Mouse (Mus musculus): Measurements from ENCODE around the gene Ska2. TPM values are rescaled to one million over a fixed set of nuclear protein-coding genes. Genes with fewer than 3 reads are reported as not detected.

Ska2 gene
- polyA plus RNA-seq, 1 experiment from 2014 or later: 56.8 TPM

DNA sequence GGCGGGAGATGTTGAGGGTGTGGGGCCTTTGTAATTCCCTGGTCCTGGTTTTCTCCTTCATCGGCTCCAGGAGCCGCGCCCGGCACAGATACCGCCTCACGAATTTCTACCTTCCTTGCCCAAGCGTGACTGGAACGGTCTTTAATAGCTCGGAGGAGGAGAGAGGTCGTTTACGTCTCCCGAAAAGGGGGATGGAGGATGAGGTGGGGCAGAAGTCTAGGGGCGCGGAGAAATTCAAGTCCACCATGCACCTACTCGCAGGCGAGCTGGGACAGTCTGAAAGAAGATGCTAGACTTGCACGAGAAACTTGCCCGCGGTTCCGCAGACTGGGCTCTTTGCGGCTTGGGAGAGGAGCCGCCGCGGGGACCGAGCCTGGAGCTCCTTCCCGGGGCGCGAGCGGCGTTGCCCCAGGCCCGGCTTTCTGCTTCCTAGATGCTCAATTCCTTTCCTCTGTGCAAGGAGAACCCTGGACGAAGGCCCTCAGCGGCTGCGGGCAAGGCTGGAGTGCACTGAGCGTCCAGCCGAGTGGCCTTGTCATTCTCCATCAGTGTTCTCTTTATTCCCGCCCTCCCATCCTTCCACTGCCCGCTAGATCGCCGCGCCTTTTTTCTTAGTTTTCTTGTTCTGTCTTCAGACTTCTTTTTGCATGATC is 611 bp downstream of the Ska2 start:
- Histone ChIP-seq H3K4me3 (peak overlapping the region; percentile 96), H3K4me1 (peaks cover 35% of the 10 kb centered on the region), H3K4me2 (peak overlapping the region; percentile 76), H3K9ac (peak overlapping the region; percentile 98), H3K9me3 (no peaks in the 10 kb centered on the region), H3K27ac (replicated peaks) (peak overlapping the region; percentile 98), H3K27me3 (replicated peaks) (no peaks in the 10 kb centered on the region), H3K36me3 (peaks cover 45% of the 10 kb centered on the region)
- no peak for ATAC-seq (ENCODE audit: extremely low read depth, insufficient number of reproducible peaks, low FRiP score, low TSS enrichment)
- WGBS: under 1% methylated on average over 42 of the region's 42 CpGs

- 7% methylated on average over 9 of the region's 9 CpGs for WGBS
- H3K4me2 ChIP-seq: peak overlapping the region; percentile 76
- H3K36me3 ChIP-seq: peaks cover 45% of the 10 kb centered on the region
- no peaks in the 10 kb centered on the region for H3K27me3 ChIP-seq (replicated peaks)
- peak overlapping the region; percentile 98 for H3K9ac ChIP-seq
- no peak for ATAC-seq (ENCODE audit: extremely low read depth, insufficient number of reproducible peaks, low FRiP score, low TSS enrichment)
- peak overlapping the region; percentile 96 for H3K4me3 ChIP-seq
- peak overlapping the region; percentile 98 for H3K27ac ChIP-seq (replicated peaks)
- peaks cover 35% of the 10 kb centered on the region for H3K4me1 ChIP-seq
- H3K9me3 ChIP-seq: no peaks in the 10 kb centered on the region
Measured at GRCm38 (mm10) chr11:87110172-87110909, 1.3 kb downstream of the Ska2 start.

- no peak overlapping the region for H3K27ac ChIP-seq (replicated peaks)
- no peak overlapping the region for H3K9ac ChIP-seq
- no peak for ATAC-seq (ENCODE audit: extremely low read depth, insufficient number of reproducible peaks, low FRiP score, low TSS enrichment)
- no peaks in the 10 kb centered on the region for H3K9me3 ChIP-seq
- no peak overlapping the region for H3K4me3 ChIP-seq
- H3K4me1 ChIP-seq: peaks cover 6% of the 10 kb centered on the region
- peaks cover 74% of the 10 kb centered on the region for H3K36me3 ChIP-seq
- no peaks in the 10 kb centered on the region for H3K27me3 ChIP-seq (replicated peaks)
- whole genome bisulfite sequencing: 76% methylated on average over 8 of the region's 8 CpGs
- H3K4me2 ChIP-seq: no peak overlapping the region
Measured at GRCm38 (mm10) chr11:87121864-87122263, 12.8 kb downstream of the Ska2 start.

DNA sequence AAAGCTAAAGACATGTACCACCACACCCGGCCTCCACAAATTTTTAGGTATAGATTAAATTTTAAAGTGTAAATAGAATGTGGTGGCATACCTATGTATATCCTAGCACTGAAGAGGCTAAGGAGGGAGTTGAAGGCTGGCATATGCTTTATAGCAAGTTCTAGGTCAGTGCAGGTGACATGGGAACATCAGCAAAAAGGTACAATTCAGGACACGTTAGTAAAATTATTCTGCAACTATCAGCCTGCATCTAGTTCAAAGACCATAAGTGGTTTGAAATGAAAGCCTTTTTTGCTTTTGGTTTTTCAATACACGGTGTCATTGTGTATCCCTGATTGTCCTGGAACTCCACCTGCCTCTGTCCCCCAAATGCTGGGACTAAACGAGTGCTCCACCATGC is 16.5 kb downstream of the Ska2 start:
- no peak overlapping the region for H3K27ac ChIP-seq (replicated peaks)
- H3K4me2 ChIP-seq: peak overlapping the region; percentile 80

DNA sequence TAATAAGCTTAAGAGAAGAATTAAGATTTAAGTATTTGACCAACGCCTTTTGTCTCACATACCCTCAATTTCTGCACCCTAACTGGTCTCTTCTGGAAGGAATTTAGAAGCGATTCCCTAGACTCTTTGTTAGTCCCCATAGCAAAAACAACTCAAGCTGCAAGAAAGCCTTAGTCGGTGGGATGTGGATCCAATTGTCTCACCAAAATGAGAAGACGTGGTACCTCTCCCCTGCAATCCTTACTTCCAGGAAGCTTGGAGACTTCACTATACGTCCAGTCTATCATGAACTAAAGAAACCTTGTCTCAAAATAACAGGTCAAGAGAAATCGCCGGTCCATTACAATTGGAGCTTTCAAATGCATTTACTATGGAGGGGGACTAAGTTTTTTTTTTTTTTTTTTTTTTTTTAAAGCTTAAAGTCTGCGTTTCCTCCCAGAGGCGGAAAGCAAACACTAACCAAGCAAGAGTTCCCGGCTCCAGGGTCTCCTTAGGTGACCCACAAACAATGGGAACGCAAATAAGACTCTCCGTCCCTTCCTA is 17.3 kb downstream of the Ska2 start:
- WGBS: 2% methylated on average over 12 of the region's 12 CpGs
- H3K4me2 ChIP-seq: peak overlapping the region; percentile 80
- peaks cover 46% of the 10 kb centered on the region for H3K36me3 ChIP-seq
- ATAC-seq (ENCODE audit: extremely low read depth, insufficient number of reproducible peaks, low FRiP score, low TSS enrichment): no peak
- no peaks in the 10 kb centered on the region for H3K9me3 ChIP-seq
- peak overlapping the region; percentile 94 for H3K27ac ChIP-seq (replicated peaks)
- no peaks in the 10 kb centered on the region for H3K27me3 ChIP-seq (replicated peaks)
- peaks cover 19% of the 10 kb centered on the region for H3K4me1 ChIP-seq
- H3K9ac ChIP-seq: peak overlapping the region; percentile 86
- H3K4me3 ChIP-seq: peak overlapping the region; percentile 96

More for the DNA sequence above, 16.5 kb downstream of the Ska2 start:
- no peaks in the 10 kb centered on the region for H3K9me3 ChIP-seq
- H3K9ac ChIP-seq: peak overlapping the region; percentile 53; the same call in 1 of the 2 replicates
- H3K36me3 ChIP-seq: peaks cover 49% of the 10 kb centered on the region
- H3K4me1 ChIP-seq: peaks cover 19% of the 10 kb centered on the region
- H3K4me3 ChIP-seq: 0 out of 2 replicates have a peak overlapping the region, but pooled peaks have one; percentile 96
- no peak for ATAC-seq (ENCODE audit: extremely low read depth, insufficient number of reproducible peaks, low FRiP score, low TSS enrichment)
- no peaks in the 10 kb centered on the region for H3K27me3 ChIP-seq (replicated peaks)
- WGBS: 53% methylated on average over 4 of the region's 4 CpGs

DNA sequence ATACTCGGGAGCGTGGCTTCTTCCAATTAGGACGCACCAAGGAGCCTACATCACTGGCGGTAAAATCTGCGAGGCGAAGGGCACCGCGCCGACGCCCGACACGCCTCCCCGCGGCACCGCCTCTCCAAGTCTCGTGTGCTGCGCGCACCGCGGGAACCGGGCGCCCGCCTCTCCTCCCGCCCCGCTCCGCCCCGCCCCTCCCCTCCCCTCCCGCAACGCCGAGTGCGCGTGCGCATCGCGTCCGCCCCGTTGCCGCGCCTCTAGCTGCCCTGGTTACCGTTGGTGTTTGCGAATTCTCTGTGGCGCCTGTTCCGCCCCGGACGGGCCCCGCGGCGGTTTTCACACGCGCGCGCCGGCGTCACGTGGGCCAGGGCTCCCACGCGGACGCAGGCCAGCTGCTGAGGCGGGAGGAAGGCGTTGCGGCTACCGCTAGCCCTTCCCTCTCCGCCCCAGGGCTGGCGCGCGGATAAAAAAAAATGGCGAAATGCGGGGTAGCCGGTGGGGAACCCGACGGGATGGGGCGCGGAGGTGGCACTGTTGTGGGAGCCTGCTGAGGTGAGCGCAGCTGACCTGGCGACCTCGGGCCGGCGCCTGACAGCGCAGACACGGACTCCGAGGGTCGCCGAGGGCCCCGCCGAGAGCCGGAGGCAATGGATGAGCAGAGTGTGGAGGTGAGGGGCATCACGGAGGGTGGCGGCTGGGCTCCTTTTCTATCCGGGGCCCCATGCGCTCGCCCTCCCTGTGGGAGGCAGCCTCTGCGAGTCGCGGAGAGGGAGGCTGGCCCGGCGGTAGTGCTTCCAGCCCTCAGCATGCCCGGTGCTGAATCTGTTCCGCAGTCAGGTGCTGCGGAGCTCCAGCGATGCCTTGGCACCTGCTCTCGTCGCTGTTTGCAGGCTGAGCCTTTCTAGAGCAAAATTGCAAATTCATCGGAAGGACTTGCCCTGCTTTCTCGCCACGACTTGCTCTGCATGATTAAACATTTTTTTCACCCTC is 18.1 kb downstream of the Ska2 start, which contains the start of gene Trim37:
Trim37 (plus strand) TSS at position 254 of the 993 bp plus-strand sequence.
- peak within 1 kb of the TSS; percentile 80 for H3K4me2 ChIP-seq
- peaks cover 40% of the 10 kb centered on the region for H3K36me3 ChIP-seq
- peak within 1 kb of the TSS; percentile 86 for H3K9ac ChIP-seq
- peak; percentile 94 for ATAC-seq (ENCODE audit: extremely low read depth, insufficient number of reproducible peaks, low FRiP score, low TSS enrichment)
- no peaks in the 10 kb centered on the region for H3K27me3 ChIP-seq (replicated peaks)
- peak within 1 kb of the TSS; percentile 94 for H3K27ac ChIP-seq (replicated peaks)
- under 1% methylated on average over 92 of the region's 105 CpGs for WGBS
- H3K9me3 ChIP-seq: no peaks in the 10 kb centered on the region
- peaks cover 19% of the 10 kb centered on the region for H3K4me1 ChIP-seq
- peak within 1 kb of the TSS; percentile 96 for H3K4me3 ChIP-seq

- Histone ChIP-seq H3K27ac (replicated peaks) (no peak overlapping the region), H3K4me2 (no peak overlapping the region), H3K9me3 (no peaks in the 10 kb centered on the region), H3K4me3 (no peak overlapping the region), H3K9ac (no peak overlapping the region), H3K27me3 (replicated peaks) (no peaks in the 10 kb centered on the region), H3K36me3 (peaks cover 33% of the 10 kb centered on the region), H3K4me1 (no peaks in the 10 kb centered on the region)
- ATAC-seq (ENCODE audit: extremely low read depth, insufficient number of reproducible peaks, low FRiP score, low TSS enrichment): no peak
- 92% methylated on average over 4 of the region's 4 CpGs for WGBS
Measured at GRCm38 (mm10) chr11:87136233-87136632, 27.2 kb downstream of the Ska2 start.

- ATAC-seq (ENCODE audit: extremely low read depth, insufficient number of reproducible peaks, low FRiP score, low TSS enrichment): no peak
- H3K36me3 ChIP-seq: peaks cover 28% of the 10 kb centered on the region
- WGBS: 79% methylated on average over 2 of the region's 2 CpGs
Measured at GRCm38 (mm10) chr11:87158012-87158411, 49.0 kb downstream of the Ska2 start.

GRCm38 (mm10) chr11:87162687-87163086 is 53.7 kb downstream of the Ska2 start:
- no peak for ATAC-seq (ENCODE audit: extremely low read depth, insufficient number of reproducible peaks, low FRiP score, low TSS enrichment)
- Histone ChIP-seq H3K36me3 (peaks cover 52% of the 10 kb centered on the region), H3K4me1 (no peaks in the 10 kb centered on the region), H3K27ac (replicated peaks) (no peak overlapping the region), H3K9ac (no peak overlapping the region), H3K9me3 (no peaks in the 10 kb centered on the region), H3K4me3 (no peak overlapping the region), H3K4me2 (no peak overlapping the region), H3K27me3 (replicated peaks) (no peaks in the 10 kb centered on the region)
- WGBS: 89% methylated on average over 4 of the region's 4 CpGs

More at GRCm38 (mm10) chr11:87158012-87158411, 49.0 kb downstream of the Ska2 start:
- Histone ChIP-seq H3K9me3 (no peaks in the 10 kb centered on the region), H3K27me3 (replicated peaks) (no peaks in the 10 kb centered on the region), H3K9ac (no peak overlapping the region), H3K27ac (replicated peaks) (no peak overlapping the region), H3K4me1 (no peaks in the 10 kb centered on the region), H3K4me3 (no peak overlapping the region), H3K4me2 (no peak overlapping the region)

GRCm38 (mm10) chr11:87163751-87164150 is 54.7 kb downstream of the Ska2 start:
- Histone ChIP-seq H3K4me1 (no peaks in the 10 kb centered on the region), H3K9me3 (no peaks in the 10 kb centered on the region), H3K27ac (replicated peaks) (no peak overlapping the region), H3K36me3 (peaks cover 62% of the 10 kb centered on the region), H3K4me3 (no peak overlapping the region), H3K4me2 (no peak overlapping the region), H3K27me3 (replicated peaks) (no peaks in the 10 kb centered on the region), H3K9ac (no peak overlapping the region)
- no peak for ATAC-seq (ENCODE audit: extremely low read depth, insufficient number of reproducible peaks, low FRiP score, low TSS enrichment)

All from heart, embryonic 13.5 days (tissue).